Mouse (Mus musculus): ENCODE measurements around the gene Ucp2.

Ucp2 gene

GRCm38 (mm10) chr7:100539516-100539915 is 46.4 kb downstream of the Ucp2 start:
- Histone ChIP-seq H3K4me1 (replicated peaks; ENCODE audit: low read depth, low read length) (peaks cover 22% of the 10 kb centered on the region), H3K4me3 (replicated peaks; ENCODE audit: low read length) (no peak overlapping the region), H3K27me3 (ENCODE audit: insufficient read depth, low read length) (no peaks in the 10 kb centered on the region), H3K9me3 (ENCODE audit: low read length) (no peaks in the 10 kb centered on the region), H3K36me3 (ENCODE audit: insufficient read depth, low read length) (peaks cover 19% of the 10 kb centered on the region)
- TF ChIP-seq POU5F1 (IDR thresholded peaks at IDR 0.05; ENCODE audit: borderline replicate concordance, low read length) (no peak), NANOG (IDR thresholded peaks at IDR 0.05; ENCODE audit: borderline replicate concordance, low read length) (no peak), CTCF (conservative IDR thresholded peaks at IDR 0.05; ENCODE audit: low read length) (no peak)

- no peaks in the 10 kb centered on the region for H3K27me3 ChIP-seq (ENCODE audit: insufficient read depth, low read length)
- no peaks in the 10 kb centered on the region; the same call in 1 of the 2 replicates for H3K4me1 ChIP-seq (replicated peaks; ENCODE audit: low read depth, low read length)
- TF ChIP-seq NANOG (IDR thresholded peaks at IDR 0.05; ENCODE audit: borderline replicate concordance, low read length): no peak
- no peak for TF ChIP-seq CTCF (conservative IDR thresholded peaks at IDR 0.05; ENCODE audit: low read length)
- TF ChIP-seq POU5F1 (IDR thresholded peaks at IDR 0.05; ENCODE audit: borderline replicate concordance, low read length): no peak
- H3K36me3 ChIP-seq (ENCODE audit: insufficient read depth, low read length): peaks cover 18% of the 10 kb centered on the region
- no peaks in the 10 kb centered on the region for H3K9me3 ChIP-seq (ENCODE audit: low read length)
- H3K4me3 ChIP-seq (replicated peaks; ENCODE audit: low read length): no peak overlapping the region
Observed at GRCm38 (mm10) chr7:100544437-100544836, 51.3 kb downstream of the Ucp2 start.

GRCm38 (mm10) chr7:100547631-100548030 is 54.5 kb downstream of the Ucp2 start:
- TF ChIP-seq POU5F1 (IDR thresholded peaks at IDR 0.05; ENCODE audit: borderline replicate concordance, low read length): no peak
- no peak for TF ChIP-seq CTCF (conservative IDR thresholded peaks at IDR 0.05; ENCODE audit: low read length)
- no peak for TF ChIP-seq NANOG (IDR thresholded peaks at IDR 0.05; ENCODE audit: borderline replicate concordance, low read length)
- no peaks in the 10 kb centered on the region for H3K27me3 ChIP-seq (ENCODE audit: insufficient read depth, low read length)
- peaks cover 18% of the 10 kb centered on the region for H3K36me3 ChIP-seq (ENCODE audit: insufficient read depth, low read length)
- no peak overlapping the region for H3K4me3 ChIP-seq (replicated peaks; ENCODE audit: low read length)
- H3K9me3 ChIP-seq (ENCODE audit: low read length): no peaks in the 10 kb centered on the region
- peaks cover 4% of the 10 kb centered on the region; the same call in 1 of the 2 replicates for H3K4me1 ChIP-seq (replicated peaks; ENCODE audit: low read depth, low read length)

- H3K4me3 ChIP-seq (replicated peaks; ENCODE audit: low read length): no peak overlapping the region
- H3K4me1 ChIP-seq (replicated peaks; ENCODE audit: low read depth, low read length): peaks cover 19% of the 10 kb centered on the region
- no peaks in the 10 kb centered on the region for H3K27me3 ChIP-seq (ENCODE audit: insufficient read depth, low read length)
- no peaks in the 10 kb centered on the region for H3K9me3 ChIP-seq (ENCODE audit: low read length)
- TF ChIP-seq POU5F1 (IDR thresholded peaks at IDR 0.05; ENCODE audit: borderline replicate concordance, low read length) (no peak), NANOG (IDR thresholded peaks at IDR 0.05; ENCODE audit: borderline replicate concordance, low read length) (no peak), CTCF (conservative IDR thresholded peaks at IDR 0.05; ENCODE audit: low read length) (no peak)
- H3K36me3 ChIP-seq (ENCODE audit: insufficient read depth, low read length): peaks cover 18% of the 10 kb centered on the region
Observed at GRCm38 (mm10) chr7:100549796-100550195, 56.7 kb downstream of the Ucp2 start.

- TF ChIP-seq POU5F1 (IDR thresholded peaks at IDR 0.05; ENCODE audit: borderline replicate concordance, low read length) (no peak), NANOG (IDR thresholded peaks at IDR 0.05; ENCODE audit: borderline replicate concordance, low read length) (no peak), CTCF (conservative IDR thresholded peaks at IDR 0.05; ENCODE audit: low read length) (peak; percentile 35)
- H3K4me1 ChIP-seq (replicated peaks; ENCODE audit: low read depth, low read length): peaks cover 25% of the 10 kb centered on the region
- no peak overlapping the region for H3K4me3 ChIP-seq (replicated peaks; ENCODE audit: low read length)
- no peaks in the 10 kb centered on the region for H3K9me3 ChIP-seq (ENCODE audit: low read length)
- no peaks in the 10 kb centered on the region for H3K27me3 ChIP-seq (ENCODE audit: insufficient read depth, low read length)
- peaks cover 18% of the 10 kb centered on the region for H3K36me3 ChIP-seq (ENCODE audit: insufficient read depth, low read length)
Observed at GRCm38 (mm10) chr7:100550338-100551007, 57.3 kb downstream of the Ucp2 start.
